Mouse (Mus musculus) heart, embryonic 11.5 days (tissue): ENCODE measurements around the gene Gpc5. TPM values are rescaled to one million over a fixed set of nuclear protein-coding genes. Genes with fewer than 3 reads are reported as not detected.

ENCODE experiments used
- ATAC-seq: fragments of 200-750 bp; cut with Nextera tagmentation; replicated peaks from 2 replicates; pipeline ENCODE4 v1.8.0; 2017; ENCODE audit warnings: moderate library complexity; ENCODE audit not compliant: insufficient number of reproducible peaks, low FRiP score, low TSS enrichment
- H3K27ac ChIP-seq: fragments of 300-500 bp; sonication (generic); 2 replicates; pipeline ENCODE4 v1.5.1; 2014; ENCODE audit warnings: mild to moderate bottlenecking, low read depth, low read length
- H3K27me3 ChIP-seq: fragments of 300-500 bp; sonication (generic); 2 replicates; pipeline ENCODE4 v1.6.1; 2014; ENCODE audit warnings: mild to moderate bottlenecking, low read length, mixed read lengths; ENCODE audit not compliant: control insufficient read depth, insufficient read depth
- H3K36me3 ChIP-seq: fragments of 300-500 bp; sonication (generic); 2 replicates; pipeline ENCODE4 v1.6.1; 2014; ENCODE audit warnings: mild to moderate bottlenecking, low read length, moderate library complexity, mixed read lengths; ENCODE audit not compliant: control insufficient read depth, insufficient read depth
- H3K4me1 ChIP-seq: fragments of 300-500 bp; sonication (generic); 2 replicates; pipeline ENCODE4 v1.6.1; 2014; ENCODE audit warnings: low read length; ENCODE audit not compliant: control insufficient read depth, insufficient read depth
- H3K4me2 ChIP-seq: fragments of 300-500 bp; sonication (generic); 2 replicates; pipeline ENCODE4 v1.6.1; 2014; ENCODE audit warnings: mild to moderate bottlenecking, moderate library complexity
- H3K4me3 ChIP-seq: fragments of 300-500 bp; sonication (generic); 2 replicates; pipeline ENCODE4 v1.5.1; 2014; ENCODE audit warnings: low read depth, low read length
- H3K9ac ChIP-seq: fragments of 300-500 bp; sonication (generic); 2 replicates; pipeline ENCODE4 v1.6.1; 2014; ENCODE audit warnings: mild to moderate bottlenecking, low read depth, low read length, moderate library complexity
- H3K9me3 ChIP-seq: fragments of 300-500 bp; sonication (generic); replicated peaks from 2 replicates; pipeline ENCODE4 v1.6.1; 2016; ENCODE audit warnings: low read length; ENCODE audit not compliant: control insufficient read depth
- WGBS: fragments of 180-500 bp; shearing (Covaris S2); extraction: QIAGEN DNeasy Blood & Tissue Kit; methylation state at CpG from one replicate; pipeline ENCODE4 v1.1.7; 2014; ENCODE audit not compliant: insufficient replicate concordance; 5-methylcytosine and 5-hydroxymethylcytosine counted together
- polyA plus RNA-seq: library from polyadenylated mRNA; unstranded; fragments of >200 nt; fragmentation: Nextera tagmentation; extraction: Ambion mirVana; gene quantifications from 2 replicates; pipeline ENCODE4 v1.2.1, GENCODE M21; 2014

The Gpc5 gene
- polyA plus RNA-seq, 1 experiment from 2014 or later: 0.53 TPM

DNA sequence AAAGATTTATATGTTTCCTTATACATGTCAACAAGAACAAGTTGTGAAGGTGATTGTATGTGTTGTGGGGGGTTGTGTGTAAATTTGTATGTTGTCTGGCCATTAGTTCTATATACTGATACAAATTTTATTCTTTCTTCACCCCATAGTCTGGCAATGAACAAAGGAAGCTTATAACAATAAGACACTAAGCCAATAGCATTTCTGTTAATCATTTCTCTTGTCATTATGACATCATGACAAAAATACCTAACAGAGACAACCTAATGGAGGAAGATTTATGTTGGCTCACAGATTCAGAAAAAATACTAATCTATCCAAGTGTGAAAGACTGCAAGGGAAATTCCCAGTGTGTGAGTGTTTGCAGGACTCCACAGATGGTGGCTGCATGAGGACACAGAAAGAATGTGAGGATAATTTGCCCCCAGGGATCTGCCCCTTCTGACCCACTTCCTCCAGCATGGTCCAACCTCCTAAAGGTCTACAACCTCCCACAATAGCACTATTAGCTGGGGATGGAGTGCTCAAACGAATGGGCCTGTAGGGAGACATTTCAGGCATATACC is 1402.4 kb downstream of the Gpc5 start:
- Histone ChIP-seq H3K9ac (no peak overlapping the region), H3K4me1 (no peaks in the 10 kb centered on the region), H3K9me3 (no peaks in the 10 kb centered on the region), H3K36me3 (no peaks in the 10 kb centered on the region), H3K27me3 (no peaks in the 10 kb centered on the region), H3K4me2 (no peak overlapping the region), H3K27ac (no peak overlapping the region), H3K4me3 (no peak overlapping the region)
- no peak for ATAC-seq
- 36% methylated on average over 1 of the region's 1 CpGs for WGBS

DNA sequence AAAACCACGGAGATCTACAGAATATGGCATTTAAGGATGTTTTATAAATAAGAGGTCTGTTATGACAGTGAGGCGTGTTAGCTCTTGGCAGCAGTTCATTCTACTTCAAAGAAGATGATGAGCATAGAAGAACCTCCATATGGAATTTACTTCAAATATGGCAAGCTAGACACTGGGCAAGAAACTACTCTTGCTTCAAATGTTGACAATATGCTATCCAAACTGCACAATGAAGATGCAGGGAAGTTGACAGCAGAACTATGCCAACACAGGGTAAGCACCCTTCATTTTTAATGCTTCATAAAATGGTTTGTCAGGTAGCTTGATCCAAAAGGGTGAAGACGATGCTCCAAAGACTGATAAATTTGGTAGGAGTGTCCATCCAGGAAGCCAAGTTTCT is 1446.2 kb downstream of the Gpc5 start:
- Histone ChIP-seq H3K9ac (no peak overlapping the region), H3K4me1 (no peaks in the 10 kb centered on the region), H3K4me2 (no peak overlapping the region), H3K4me3 (no peak overlapping the region), H3K27ac (no peak overlapping the region), H3K36me3 (no peaks in the 10 kb centered on the region), H3K9me3 (no peaks in the 10 kb centered on the region), H3K27me3 (no peaks in the 10 kb centered on the region)
- WGBS: 78% methylated on average over 3 of the region's 3 CpGs
- no peak for ATAC-seq

DNA sequence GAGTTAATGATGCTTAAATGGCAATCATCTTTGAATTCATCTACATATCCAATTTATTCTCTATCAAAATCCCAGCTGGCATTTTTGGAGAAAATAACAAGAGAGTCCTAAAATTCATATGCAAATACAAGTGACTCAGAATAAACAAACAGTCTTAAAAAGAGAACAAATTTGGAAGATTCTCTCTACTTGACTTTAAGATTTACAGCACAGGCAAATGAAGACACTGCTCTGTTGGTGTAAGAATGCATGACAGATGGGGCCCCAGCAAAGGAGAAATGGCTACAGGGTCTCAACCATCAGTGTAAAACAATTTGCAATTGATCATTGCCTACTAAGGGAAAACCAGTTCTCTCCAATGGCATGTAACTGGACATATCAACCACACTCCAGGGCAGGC is 1451.7 kb downstream of the Gpc5 start:
- Histone ChIP-seq H3K36me3 (no peaks in the 10 kb centered on the region), H3K27me3 (no peaks in the 10 kb centered on the region), H3K9me3 (no peaks in the 10 kb centered on the region), H3K4me2 (no peak overlapping the region), H3K9ac (no peak overlapping the region), H3K27ac (no peak overlapping the region), H3K4me1 (no peaks in the 10 kb centered on the region), H3K4me3 (no peak overlapping the region)
- ATAC-seq: no peak

DNA sequence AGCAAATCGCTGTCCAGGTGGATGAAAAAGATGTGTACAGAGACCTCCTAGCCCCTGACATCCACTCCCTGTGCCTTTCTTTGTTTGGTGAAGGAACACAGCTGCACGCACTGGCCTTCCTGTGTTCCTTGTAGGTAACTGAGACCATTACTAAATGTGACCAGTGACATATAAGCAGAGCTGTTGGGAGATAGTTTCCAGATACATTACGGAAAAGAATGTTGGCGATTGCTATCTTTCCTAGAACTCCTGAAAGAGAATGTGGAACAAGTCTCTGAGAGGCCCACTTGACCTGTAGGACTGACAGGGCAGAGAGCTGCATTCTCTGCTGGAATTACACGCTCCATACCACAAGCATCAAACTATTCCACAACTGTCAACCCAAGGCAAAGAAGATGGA is 1459.4 kb downstream of the Gpc5 start:
- Histone ChIP-seq H3K27ac (no peak overlapping the region), H3K9me3 (no peaks in the 10 kb centered on the region), H3K9ac (no peak overlapping the region), H3K36me3 (no peaks in the 10 kb centered on the region), H3K4me2 (no peak overlapping the region), H3K27me3 (no peaks in the 10 kb centered on the region), H3K4me3 (no peak overlapping the region), H3K4me1 (peaks cover 2% of the 10 kb centered on the region; the same call in 1 of the 2 replicates)
- WGBS: 23% methylated on average over 5 of the region's 5 CpGs
- 0 out of 2 replicates have a peak, but pooled peaks have one; percentile 18 for ATAC-seq

DNA sequence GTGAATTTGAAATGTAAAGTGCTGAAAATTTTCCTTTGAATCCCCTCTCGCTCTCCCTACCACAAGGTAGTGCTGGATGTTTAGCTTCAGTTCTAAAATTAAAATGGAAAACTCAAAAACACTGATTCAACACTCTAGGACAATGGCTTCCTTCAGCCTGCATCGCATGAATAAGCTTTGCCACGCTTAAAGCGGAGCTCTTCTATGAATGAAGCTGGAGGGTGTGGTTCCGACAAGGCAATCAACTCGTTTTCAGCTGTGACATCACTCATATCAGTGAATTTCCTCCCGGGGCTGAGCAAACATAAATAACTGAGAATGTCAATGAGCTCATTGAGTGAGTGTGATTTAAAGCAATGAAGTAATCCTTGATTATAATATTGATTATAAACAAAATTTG is 1461.3 kb downstream of the Gpc5 start:
- Histone ChIP-seq H3K4me1 (peaks cover 2% of the 10 kb centered on the region; the same call in 1 of the 2 replicates), H3K4me3 (no peak overlapping the region), H3K27ac (no peak overlapping the region), H3K4me2 (no peak overlapping the region), H3K36me3 (no peaks in the 10 kb centered on the region), H3K27me3 (no peaks in the 10 kb centered on the region), H3K9me3 (no peaks in the 10 kb centered on the region), H3K9ac (no peak overlapping the region)
- WGBS: 48% methylated on average over 7 of the region's 7 CpGs
- ATAC-seq: no peak

DNA sequence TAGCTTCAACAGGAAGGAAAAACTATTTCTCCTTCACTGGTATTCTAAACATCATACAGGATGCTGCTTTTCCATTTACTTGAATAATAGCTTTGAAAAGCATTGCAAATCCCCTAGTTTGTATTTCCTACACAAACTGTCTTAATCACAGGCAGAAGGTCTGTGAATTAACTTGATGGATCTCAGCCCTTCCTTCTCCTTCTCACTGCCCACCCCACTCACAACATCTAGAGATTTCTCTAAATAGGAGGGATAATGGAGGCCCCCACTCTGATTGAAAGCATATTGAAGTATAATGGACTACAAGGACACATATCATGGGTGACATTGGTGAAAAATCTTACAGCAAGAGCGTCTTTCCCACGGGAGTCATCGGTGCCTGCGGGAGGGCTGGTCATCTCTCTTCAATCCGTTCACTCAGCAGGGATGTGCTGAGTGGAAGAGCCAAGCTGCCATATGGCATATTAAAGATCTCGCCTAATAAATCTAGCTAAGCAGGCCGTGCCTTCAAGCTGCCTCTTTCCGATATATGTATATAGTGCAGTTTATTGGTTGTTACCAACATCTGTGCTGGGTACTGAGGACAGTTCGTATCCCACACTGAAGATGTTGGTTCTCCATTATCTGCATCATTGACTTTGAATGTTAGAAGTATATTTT is 1466.3 kb downstream of the Gpc5 start:
- Histone ChIP-seq H3K9me3 (no peaks in the 10 kb centered on the region), H3K4me2 (no peak overlapping the region), H3K9ac (no peak overlapping the region), H3K4me3 (no peak overlapping the region), H3K36me3 (no peaks in the 10 kb centered on the region), H3K27ac (no peak overlapping the region), H3K27me3 (no peaks in the 10 kb centered on the region), H3K4me1 (0 out of 2 replicates have a peak, but pooled peaks cover 1% of the 10 kb centered on the region)
- ATAC-seq: no peak
- 74% methylated on average over 9 of the region's 9 CpGs for WGBS

DNA sequence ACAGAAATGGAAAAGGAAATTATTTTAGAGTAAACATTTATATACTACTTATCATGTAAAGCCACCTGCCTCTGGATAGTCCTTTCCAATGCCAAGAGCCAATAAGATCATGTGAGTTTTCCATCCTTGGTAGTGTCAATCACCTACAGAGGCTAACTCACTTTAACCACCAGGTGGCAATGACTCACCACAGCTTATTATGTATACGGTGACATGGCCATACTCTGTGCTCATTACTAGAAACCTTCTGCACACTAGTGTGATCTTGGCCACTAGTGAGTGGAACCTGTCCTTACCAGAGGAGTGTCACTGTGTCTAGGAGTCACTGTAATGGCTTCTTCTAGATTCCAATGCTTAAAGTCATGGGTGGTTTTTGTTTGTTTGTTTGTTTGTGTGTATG is 1468.0 kb downstream of the Gpc5 start:
- H3K4me1 ChIP-seq: no peaks in the 10 kb centered on the region
- 43% methylated on average over 1 of the region's 1 CpGs for WGBS
- ATAC-seq: no peak
- H3K9ac ChIP-seq: no peak overlapping the region
- H3K27me3 ChIP-seq: no peaks in the 10 kb centered on the region
- no peaks in the 10 kb centered on the region for H3K36me3 ChIP-seq
- H3K4me3 ChIP-seq: no peak overlapping the region
- H3K27ac ChIP-seq: no peak overlapping the region
- no peak overlapping the region for H3K4me2 ChIP-seq
- H3K9me3 ChIP-seq: no peaks in the 10 kb centered on the region
